Mouse (Mus musculus) embryonic facial prominence, embryonic 12.5 days (tissue): ENCODE measurements around the gene Vps13a. TPM values are rescaled to one million over a fixed set of nuclear protein-coding genes. Genes with fewer than 3 reads are reported as not detected.
A peak's percentile ranks its signal among the peaks of the same experiment; 100 is the strongest.

Source experiments
- ATAC-seq: fragments of 200-750 bp; cut with Nextera tagmentation; 2 replicates; pipeline ENCODE4 v1.8.0; 2017; ENCODE audit not compliant: insufficient number of reproducible peaks, insufficient read depth, low FRiP score, low TSS enrichment
- H3K27ac ChIP-seq: fragments of 300-500 bp; sonication (generic); 2 replicates; pipeline ENCODE4 v1.5.1; 2016; ENCODE audit warnings: mild to moderate bottlenecking
- H3K27me3 ChIP-seq: fragments of 300-500 bp; sonication (generic); 2 replicates; pipeline ENCODE4 v1.6.1; 2016; ENCODE audit warnings: mild to moderate bottlenecking, moderate library complexity
- H3K36me3 ChIP-seq: fragments of 300-500 bp; sonication (generic); 2 replicates; pipeline ENCODE4 v1.6.1; 2016; ENCODE audit warnings: mild to moderate bottlenecking
- H3K4me1 ChIP-seq: fragments of 300-500 bp; sonication (generic); 2 replicates; pipeline ENCODE4 v1.6.1; 2016
- H3K4me2 ChIP-seq: fragments of 300-500 bp; sonication (generic); replicated peaks from 2 replicates; pipeline ENCODE4 v1.6.1; 2016; ENCODE audit warnings: mild to moderate bottlenecking, moderate library complexity
- H3K4me3 ChIP-seq: fragments of 300-500 bp; sonication (generic); 2 replicates; pipeline ENCODE4 v1.5.1; 2016; ENCODE audit warnings: mild to moderate bottlenecking
- H3K9ac ChIP-seq: fragments of 300-500 bp; sonication (generic); 2 replicates; pipeline ENCODE4 v1.6.1; 2016; ENCODE audit warnings: mild to moderate bottlenecking, moderate library complexity
- H3K9me3 ChIP-seq: fragments of 300-500 bp; sonication (generic); 2 replicates; pipeline ENCODE4 v1.6.1; 2016; ENCODE audit warnings: mild to moderate bottlenecking, moderate library complexity
- WGBS: fragments of 180-500 bp; shearing (Covaris S2); methylation state at CpG from one replicate; pipeline ENCODE4 v1.1.7; 2016; 5-methylcytosine and 5-hydroxymethylcytosine counted together
- polyA plus RNA-seq: library from polyadenylated mRNA; unstranded; fragments of >200 nt; fragmentation: Nextera tagmentation; extraction: Ambion mirVana; gene quantifications from 2 replicates; pipeline ENCODE4 v1.2.1, GENCODE M21; 2016

The Vps13a gene
- polyA plus RNA-seq, 1 experiment from 2014 or later: 8.5 TPM

DNA sequence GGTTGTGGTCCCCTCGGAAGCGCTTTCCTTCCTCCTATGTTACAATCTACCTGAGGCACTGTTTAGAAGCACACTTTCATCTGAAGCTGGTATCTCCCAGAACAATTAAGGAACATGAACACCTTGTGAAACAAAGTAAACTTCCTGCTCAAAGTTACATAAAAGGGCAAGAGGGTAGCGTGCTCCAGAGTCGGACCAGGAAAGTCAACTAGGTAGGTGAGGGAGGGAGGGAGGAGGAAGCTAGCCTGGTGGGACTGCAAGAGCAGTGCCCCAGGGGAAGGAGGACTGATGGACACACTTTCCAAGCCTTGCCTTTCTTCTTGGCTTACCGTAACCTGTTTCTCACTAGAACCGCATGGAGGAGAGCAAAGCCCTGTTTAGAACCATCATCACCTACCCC lies 173.1 kb downstream of the Vps13a start:
- no peaks in the 10 kb centered on the region for H3K27me3 ChIP-seq
- 85% methylated on average over 6 of the region's 6 CpGs for WGBS
- no peak for ATAC-seq

DNA sequence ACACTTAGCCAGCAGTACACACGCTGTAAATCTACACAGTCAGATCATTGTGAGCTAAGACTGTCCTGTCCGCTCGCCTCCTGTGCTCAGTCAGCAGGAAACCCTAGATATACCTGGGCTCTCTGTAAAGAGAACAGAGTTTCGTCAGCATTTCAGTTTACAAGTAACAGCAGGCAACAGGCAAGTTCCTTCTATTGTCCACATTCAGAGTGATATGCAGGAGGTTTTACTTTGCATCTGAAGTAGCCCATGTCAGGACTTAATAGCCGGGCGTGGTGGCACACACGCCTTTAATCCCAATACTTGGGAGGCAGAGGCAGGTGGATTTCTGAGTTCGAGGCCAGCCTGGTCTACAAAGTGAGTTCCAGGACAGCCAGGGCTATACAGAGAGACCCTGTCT lies 178.7 kb downstream of the Vps13a start:
- ATAC-seq: no peak
- H3K4me3 ChIP-seq: no peak overlapping the region
- H3K36me3 ChIP-seq: no peaks in the 10 kb centered on the region
- no peak overlapping the region for H3K4me2 ChIP-seq
- H3K4me1 ChIP-seq: peaks cover 4% of the 10 kb centered on the region; the same call in 1 of the 2 replicates
- H3K9me3 ChIP-seq: no peaks in the 10 kb centered on the region
- no peak overlapping the region for H3K27ac ChIP-seq
- H3K27me3 ChIP-seq: no peaks in the 10 kb centered on the region
- no peak overlapping the region for H3K9ac ChIP-seq
- WGBS: 81% methylated on average over 8 of the region's 8 CpGs

More for the DNA sequence above, 173.1 kb downstream of the Vps13a start:
- Histone ChIP-seq H3K36me3 (no peaks in the 10 kb centered on the region), H3K4me1 (no peaks in the 10 kb centered on the region), H3K9ac (no peak overlapping the region), H3K27ac (no peak overlapping the region), H3K9me3 (no peaks in the 10 kb centered on the region), H3K4me3 (no peak overlapping the region), H3K4me2 (no peak overlapping the region)

DNA sequence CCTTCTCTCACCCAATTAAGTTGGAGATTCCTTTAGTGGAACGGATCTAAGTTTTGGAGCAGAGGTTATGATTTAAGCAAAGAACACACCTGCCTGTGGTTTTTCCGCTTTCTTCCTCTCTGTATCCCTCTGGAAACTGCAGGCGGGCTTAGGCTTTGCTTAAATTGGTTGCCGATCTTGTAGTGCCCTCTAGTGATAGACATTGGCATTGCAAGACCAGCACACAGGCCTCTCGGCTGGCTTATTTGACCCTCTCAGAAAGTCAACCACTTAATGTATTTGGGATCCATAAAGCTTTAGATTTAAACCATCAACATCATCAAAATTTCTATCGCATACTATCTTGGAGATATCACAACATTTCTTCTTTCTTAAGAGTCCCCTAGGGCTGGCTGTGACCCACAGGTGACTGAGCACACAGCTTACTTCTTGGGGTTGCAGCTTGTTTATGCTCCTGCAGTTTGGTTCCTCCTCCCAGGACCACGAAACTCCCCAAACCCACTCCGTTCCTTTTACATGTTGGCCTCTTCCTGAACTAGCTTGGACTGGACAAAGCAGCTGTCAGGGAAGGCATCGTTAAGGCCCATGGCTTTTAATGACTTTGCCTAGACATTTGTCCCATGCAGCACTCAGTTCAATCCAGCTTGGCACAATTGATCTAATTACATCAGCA lies 181.3 kb downstream of the Vps13a start:
- H3K4me1 ChIP-seq: peaks cover 4% of the 10 kb centered on the region; the same call in 1 of the 2 replicates

DNA sequence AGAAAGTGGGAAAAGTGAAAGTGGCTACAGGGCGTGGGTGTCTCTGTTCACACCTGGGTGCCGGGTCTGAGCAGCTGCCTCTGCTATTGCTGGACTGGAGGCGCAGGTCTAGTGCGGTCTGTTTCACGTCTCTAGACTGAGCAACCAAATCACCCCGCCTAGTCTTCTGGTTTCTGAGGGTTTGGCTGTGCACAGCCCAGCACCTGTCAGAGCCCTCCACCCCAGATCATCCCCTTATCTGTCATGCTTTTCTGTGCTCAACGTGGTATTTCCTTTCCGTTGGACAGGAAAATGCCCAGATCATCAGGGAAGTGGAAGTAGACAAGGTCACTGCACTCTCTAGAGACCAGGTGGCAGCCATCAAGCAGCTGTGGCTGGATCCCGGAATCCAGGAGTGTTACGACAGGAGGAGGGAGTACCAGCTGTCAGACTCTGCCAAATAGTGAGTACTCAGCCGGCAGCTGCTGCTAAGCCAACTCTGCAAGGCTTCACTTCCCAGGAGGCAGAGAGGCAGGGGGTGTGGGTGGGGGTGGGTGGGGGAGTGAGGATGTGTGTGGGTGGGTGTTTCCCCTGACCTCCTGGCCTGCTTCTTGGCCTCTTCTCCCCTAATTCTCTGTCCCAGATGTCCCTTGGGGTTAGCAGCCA lies 182.0 kb downstream of the Vps13a start:
- no peak overlapping the region for H3K4me3 ChIP-seq
- 44% methylated on average over 11 of the region's 11 CpGs for WGBS
- no peak overlapping the region for H3K4me2 ChIP-seq
- H3K27me3 ChIP-seq: no peaks in the 10 kb centered on the region
- H3K9me3 ChIP-seq: no peaks in the 10 kb centered on the region
- no peak overlapping the region for H3K27ac ChIP-seq
- H3K36me3 ChIP-seq: no peaks in the 10 kb centered on the region
- peak; percentile 80 for ATAC-seq
- peaks cover 4% of the 10 kb centered on the region; the same call in 1 of the 2 replicates for H3K4me1 ChIP-seq
- H3K9ac ChIP-seq: no peak overlapping the region

More for the DNA sequence above, 181.3 kb downstream of the Vps13a start:
- Histone ChIP-seq H3K9me3 (no peaks in the 10 kb centered on the region), H3K36me3 (no peaks in the 10 kb centered on the region), H3K4me3 (no peak overlapping the region), H3K27me3 (no peaks in the 10 kb centered on the region), H3K27ac (no peak overlapping the region), H3K9ac (no peak overlapping the region), H3K4me2 (no peak overlapping the region)
- WGBS: 18% methylated on average over 9 of the region's 9 CpGs
- peak; percentile 37 for ATAC-seq

DNA sequence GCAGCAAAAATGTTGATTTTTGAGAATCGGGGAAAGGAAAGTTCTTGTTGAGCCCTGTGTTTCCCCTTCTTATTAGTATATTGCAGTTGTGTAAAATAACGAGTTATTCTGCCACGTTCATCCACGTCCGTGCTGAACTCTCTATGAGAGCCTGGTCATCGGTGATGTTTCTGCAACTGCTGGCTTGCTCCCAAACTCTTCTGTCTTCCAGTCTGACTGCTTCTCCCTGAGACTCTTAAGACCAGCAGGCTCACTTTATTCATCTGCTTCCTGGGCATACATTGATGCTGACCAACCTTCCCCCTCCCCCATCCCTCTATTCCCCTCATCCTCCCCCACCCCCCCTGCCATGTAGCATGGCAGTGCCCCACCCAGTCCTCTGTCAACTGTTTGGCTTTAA lies 183.5 kb downstream of the Vps13a start:
- H3K9ac ChIP-seq: no peak overlapping the region
- no peaks in the 10 kb centered on the region for H3K27me3 ChIP-seq
- H3K4me2 ChIP-seq: no peak overlapping the region
- H3K9me3 ChIP-seq: no peaks in the 10 kb centered on the region
- WGBS: 89% methylated on average over 6 of the region's 6 CpGs
- no peak for ATAC-seq
- no peak overlapping the region for H3K27ac ChIP-seq
- no peaks in the 10 kb centered on the region for H3K36me3 ChIP-seq
- no peak overlapping the region for H3K4me3 ChIP-seq
- H3K4me1 ChIP-seq: peaks cover 4% of the 10 kb centered on the region; the same call in 1 of the 2 replicates

DNA sequence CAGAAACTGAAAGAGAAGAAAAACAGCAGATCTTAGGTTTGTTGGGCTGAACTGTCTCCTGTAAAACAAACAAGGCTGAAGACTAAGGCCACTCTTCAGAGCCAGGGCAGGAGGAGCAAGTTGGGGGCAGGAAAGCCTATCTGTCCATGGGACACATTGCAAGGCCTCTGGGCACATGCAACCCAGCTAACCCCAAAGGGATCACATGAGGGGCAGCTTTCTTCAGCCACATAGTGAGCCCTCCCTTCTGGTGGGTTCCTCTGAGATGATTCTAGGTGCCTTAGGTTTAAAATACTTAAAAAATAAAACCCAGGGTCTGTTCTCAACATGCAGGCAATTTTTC lies 186.8 kb downstream of the Vps13a start:
- Histone ChIP-seq H3K4me2 (no peak overlapping the region), H3K4me3 (no peak overlapping the region), H3K27ac (no peak overlapping the region), H3K4me1 (peaks cover 3% of the 10 kb centered on the region; the same call in 1 of the 2 replicates), H3K27me3 (no peaks in the 10 kb centered on the region), H3K36me3 (no peaks in the 10 kb centered on the region), H3K9me3 (no peaks in the 10 kb centered on the region), H3K9ac (no peak overlapping the region)
- no peak for ATAC-seq

DNA sequence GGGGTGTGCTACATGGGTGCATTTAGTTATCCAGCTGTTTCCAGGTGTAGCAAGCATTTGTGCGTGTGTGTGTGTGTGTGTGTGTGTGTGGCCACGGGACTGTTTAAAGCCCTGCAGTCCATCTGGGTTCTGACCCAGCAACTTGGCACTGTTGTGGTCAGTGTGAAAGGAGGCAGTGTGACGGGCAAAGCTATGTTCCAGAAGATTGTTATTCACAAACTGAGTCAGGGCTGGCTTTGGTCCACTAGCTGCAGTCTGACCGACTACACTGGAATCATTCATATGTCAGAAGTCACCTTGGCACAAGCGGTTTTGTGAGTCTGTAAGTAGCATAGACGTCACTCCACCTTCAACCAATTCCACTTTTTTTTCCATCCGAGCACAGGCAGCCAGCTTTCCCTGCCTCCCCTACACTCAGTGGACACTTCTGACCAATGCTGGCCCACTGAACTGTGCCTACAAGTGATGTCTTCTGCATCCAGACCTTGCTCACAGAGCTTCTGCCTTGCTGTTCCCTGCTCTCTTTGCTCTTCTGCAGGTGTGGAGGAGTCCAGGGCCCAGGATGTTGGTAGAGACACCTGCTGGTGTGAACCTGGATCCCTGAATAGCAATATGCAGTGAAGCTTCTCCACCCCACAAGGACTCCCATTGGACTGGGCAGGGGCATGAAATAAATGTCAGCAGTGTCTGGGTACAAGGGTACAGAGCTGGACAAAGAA lies 187.3 kb downstream of the Vps13a start:
- 87% methylated on average over 7 of the region's 7 CpGs for WGBS
- Histone ChIP-seq H3K4me2 (no peak overlapping the region), H3K9ac (no peak overlapping the region), H3K27me3 (no peaks in the 10 kb centered on the region), H3K9me3 (no peaks in the 10 kb centered on the region), H3K4me1 (no peaks in the 10 kb centered on the region), H3K4me3 (no peak overlapping the region), H3K27ac (no peak overlapping the region), H3K36me3 (no peaks in the 10 kb centered on the region)
- no peak for ATAC-seq

DNA sequence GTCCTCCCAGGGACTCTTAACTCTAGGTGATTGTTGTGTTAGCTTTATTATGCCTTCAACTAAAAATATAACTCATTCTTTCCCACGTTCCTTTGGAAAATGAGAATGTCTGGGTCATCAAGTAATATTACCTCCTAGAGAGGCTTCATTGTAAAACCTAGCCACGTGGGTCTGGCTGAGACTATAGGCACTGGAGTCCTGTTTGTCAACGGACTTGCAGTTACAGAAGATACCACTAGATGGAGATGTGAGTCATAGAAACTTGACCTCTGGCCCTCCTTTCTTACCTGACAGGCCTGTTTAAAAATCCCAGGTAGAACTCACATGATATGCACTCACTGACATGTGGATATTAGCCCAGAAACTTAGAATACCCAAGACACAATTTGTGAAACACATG lies 195.4 kb downstream of the Vps13a start:
- ATAC-seq: no peak
- 9% methylated on average over 3 of the region's 3 CpGs for WGBS
- Histone ChIP-seq H3K9ac (no peak overlapping the region), H3K36me3 (no peaks in the 10 kb centered on the region), H3K27me3 (no peaks in the 10 kb centered on the region), H3K4me2 (no peak overlapping the region), H3K4me1 (peaks cover 10% of the 10 kb centered on the region; the same call in 1 of the 2 replicates), H3K9me3 (no peaks in the 10 kb centered on the region), H3K4me3 (no peak overlapping the region), H3K27ac (no peak overlapping the region)

DNA sequence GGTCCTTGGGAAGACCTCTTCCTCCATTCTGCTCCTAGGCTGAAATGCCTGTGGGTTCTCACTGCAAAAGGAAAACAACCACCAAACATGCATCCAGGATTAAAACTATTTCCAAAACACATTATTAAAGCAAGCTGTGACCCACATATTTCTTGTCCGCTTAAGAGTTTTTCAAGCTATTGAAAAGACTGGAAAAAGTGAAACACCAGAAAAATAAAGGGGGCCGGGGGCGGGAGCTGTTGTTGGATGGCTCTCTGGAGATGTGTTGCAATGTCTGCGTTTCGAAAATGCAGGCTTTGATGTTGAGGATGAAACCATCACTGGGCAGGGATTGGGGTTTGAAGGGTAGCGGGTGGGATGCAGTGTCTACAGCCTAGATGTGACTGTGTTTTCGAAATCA lies 196.2 kb downstream of the Vps13a start:
- H3K36me3 ChIP-seq: no peaks in the 10 kb centered on the region
- H3K9me3 ChIP-seq: no peaks in the 10 kb centered on the region
- ATAC-seq: no peak
- peaks cover 10% of the 10 kb centered on the region; the same call in 1 of the 2 replicates for H3K4me1 ChIP-seq
- no peak overlapping the region for H3K4me3 ChIP-seq
- H3K27ac ChIP-seq: no peak overlapping the region
- H3K4me2 ChIP-seq: no peak overlapping the region
- no peaks in the 10 kb centered on the region for H3K27me3 ChIP-seq
- 83% methylated on average over 7 of the region's 7 CpGs for WGBS
- no peak overlapping the region for H3K9ac ChIP-seq

DNA sequence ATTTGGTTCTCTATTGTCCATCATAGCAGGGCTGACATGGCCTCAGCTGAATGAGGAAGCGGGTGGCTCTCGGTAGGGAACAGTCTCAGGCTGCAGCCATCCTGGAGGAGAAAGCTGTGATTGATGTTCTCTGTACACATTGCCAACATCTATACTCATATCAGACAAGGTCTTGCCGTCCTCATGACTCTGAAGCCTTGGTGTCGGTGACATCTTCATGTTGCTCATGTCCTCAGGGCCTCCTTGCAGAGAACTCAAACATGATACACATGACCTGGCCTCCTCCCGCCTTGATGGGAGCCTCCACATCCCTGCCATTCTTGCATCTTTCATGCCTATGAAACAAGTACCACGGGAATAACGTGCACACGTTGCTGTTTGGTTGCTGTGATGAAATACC lies 200.2 kb downstream of the Vps13a start:
- WGBS: 92% methylated on average over 8 of the region's 8 CpGs
- Histone ChIP-seq H3K4me1 (peaks cover 10% of the 10 kb centered on the region; the same call in 1 of the 2 replicates), H3K36me3 (no peaks in the 10 kb centered on the region), H3K27me3 (no peaks in the 10 kb centered on the region), H3K27ac (no peak overlapping the region), H3K9me3 (no peaks in the 10 kb centered on the region), H3K9ac (no peak overlapping the region), H3K4me3 (no peak overlapping the region), H3K4me2 (no peak overlapping the region)
- no peak for ATAC-seq

DNA sequence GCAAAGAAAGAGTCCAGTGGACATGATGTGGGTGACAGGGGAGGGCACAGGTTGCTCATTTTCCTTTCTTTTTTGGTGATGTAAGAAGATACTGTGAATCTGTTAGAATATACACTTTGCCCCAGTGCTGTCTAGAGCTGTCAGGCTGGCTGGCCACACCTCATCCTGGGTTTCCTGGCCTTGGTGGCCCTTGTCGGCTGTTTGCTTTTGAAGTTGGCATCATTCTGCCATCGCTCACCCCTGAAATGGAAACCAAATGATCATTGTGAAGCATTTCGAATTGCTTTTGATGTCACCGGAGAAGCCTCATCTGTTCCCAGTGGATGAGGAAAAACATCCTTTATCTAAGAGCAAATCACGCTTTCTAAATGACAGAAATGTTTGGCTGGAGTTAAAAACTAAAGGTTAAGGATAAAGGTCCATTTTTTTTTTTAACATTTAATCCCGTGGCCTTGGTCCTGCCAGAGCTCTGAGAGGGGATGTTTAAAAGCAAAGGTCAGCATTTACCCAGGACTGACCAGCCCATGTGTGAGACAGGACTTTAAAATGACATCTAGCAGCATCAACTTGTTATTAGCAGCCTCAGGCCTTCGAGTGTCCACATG lies 201.0 kb downstream of the Vps13a start:
- Histone ChIP-seq H3K9me3 (no peaks in the 10 kb centered on the region), H3K36me3 (no peaks in the 10 kb centered on the region), H3K27ac (no peak overlapping the region), H3K27me3 (no peaks in the 10 kb centered on the region), H3K4me1 (peaks cover 10% of the 10 kb centered on the region; the same call in 1 of the 2 replicates), H3K4me2 (no peak overlapping the region), H3K9ac (no peak overlapping the region), H3K4me3 (no peak overlapping the region)
- WGBS: 66% methylated on average over 7 of the region's 7 CpGs
- ATAC-seq: no peak
